Mouse (Mus musculus): ENCODE measurements around the gene Pappa2. TPM values are rescaled to one million over a fixed set of nuclear protein-coding genes. Genes with fewer than 3 reads are reported as not detected.

The Pappa2 gene
- 1 to 10 TPM in 2 of 4 experiments, under 1 TPM in 2; 0.58 to 1.6 (median 1.1) TPM for total RNA-seq (2022)

- DNase-seq (ENCODE audit: low spot score in 2 of 2) = no peak
Measured at GRCm38 (mm10) chr1:158980390-158980789, at the start of gene Pappa2. Gene Pappa2 (minus strand): TSS chr1:158980490.

- no peak for DNase-seq (ENCODE audit: low spot score in 2 of 2)
Measured at GRCm38 (mm10) chr1:159029106-159029505, 48.8 kb upstream of the Pappa2 start.

GRCm38 (mm10) chr1:159014940-159015660 lies 34.8 kb upstream of the Pappa2 start:
- DNase-seq (ENCODE audit: low spot score in 2 of 2) = no peak

GRCm38 (mm10) chr1:158987042-158987441 lies 6.8 kb upstream of the Pappa2 start:
- DNase-seq (ENCODE audit: low spot score in 2 of 2) = no peak

GRCm38 (mm10) chr1:158962340-158962739 lies 17.9 kb downstream of the Pappa2 start:
- DNase-seq (ENCODE audit: low spot score in 2 of 2) = no peak

GRCm38 (mm10) chr1:158960984-158961383 lies 19.3 kb downstream of the Pappa2 start:
- no peak for DNase-seq (ENCODE audit: low spot score in 2 of 2)

- DNase-seq (ENCODE audit: low spot score in 2 of 2) = no peak
Measured at GRCm38 (mm10) chr1:158960549-158960948, 19.7 kb downstream of the Pappa2 start.

- DNase-seq (ENCODE audit: low spot score in 2 of 2) = no peak
Measured at GRCm38 (mm10) chr1:158956361-158956760, 23.9 kb downstream of the Pappa2 start.

- peak; percentile 54 to 60 for DNase-seq (ENCODE audit: low spot score in 2 of 2)
Measured at GRCm38 (mm10) chr1:158954785-158955184, 25.5 kb downstream of the Pappa2 start.

GRCm38 (mm10) chr1:158953479-158954207 lies 26.6 kb downstream of the Pappa2 start:
- DNase-seq (ENCODE audit: low spot score in 2 of 2) = peak; percentile 38 to 56

GRCm38 (mm10) chr1:158949041-158949440 lies 31.2 kb downstream of the Pappa2 start:
- no peak for DNase-seq (ENCODE audit: low spot score in 2 of 2)

GRCm38 (mm10) chr1:158947981-158948735 lies 32.1 kb downstream of the Pappa2 start:
- DNase-seq (ENCODE audit: low spot score in 2 of 2) = no peak

GRCm38 (mm10) chr1:158944936-158945335 lies 35.4 kb downstream of the Pappa2 start:
- no peak for DNase-seq (ENCODE audit: low spot score in 2 of 2)

GRCm38 (mm10) chr1:158942864-158943263 lies 37.4 kb downstream of the Pappa2 start:
- DNase-seq (ENCODE audit: low spot score in 2 of 2) = no peak

- no peak for DNase-seq (ENCODE audit: low spot score in 2 of 2)
Measured at GRCm38 (mm10) chr1:158940966-158941365, 39.3 kb downstream of the Pappa2 start.

GRCm38 (mm10) chr1:158934447-158934846 lies 45.8 kb downstream of the Pappa2 start:
- no peak for DNase-seq (ENCODE audit: low spot score in 2 of 2)

GRCm38 (mm10) chr1:158931202-158931827 lies 49.0 kb downstream of the Pappa2 start:
- DNase-seq (ENCODE audit: low spot score in 2 of 2) = no peak

- no peak for DNase-seq (ENCODE audit: low spot score in 2 of 2)
Measured at GRCm38 (mm10) chr1:158929369-158929768, 50.9 kb downstream of the Pappa2 start.

GRCm38 (mm10) chr1:158920451-158920850 lies 59.8 kb downstream of the Pappa2 start:
- no peak for DNase-seq (ENCODE audit: low spot score in 2 of 2)

GRCm38 (mm10) chr1:158918890-158919289 lies 61.4 kb downstream of the Pappa2 start:
- DNase-seq (ENCODE audit: low spot score in 2 of 2) = no peak

GRCm38 (mm10) chr1:158917067-158917466 lies 63.2 kb downstream of the Pappa2 start:
- DNase-seq (ENCODE audit: low spot score in 2 of 2) = no peak

Data from layer of hippocampus, adult 8-10 months (tissue).